Mouse (Mus musculus): ENCODE data around the gene Gstp3.
"Not testable (repeated sequence)": the region's sequence is repeated elsewhere in the genome, so short reads cannot be mapped to it uniquely, and the experiment has no call there.

Gstp3 gene

GRCm38 (mm10) chr19:4088146-4088545 lies 28.8 kb upstream of the Gstp3 start:
- DNase-seq = no peak

- no peak for DNase-seq
Measured at GRCm38 (mm10) chr19:4087090-4087489, 27.7 kb upstream of the Gstp3 start.

GRCm38 (mm10) chr19:4086156-4086555 lies 26.8 kb upstream of the Gstp3 start:
- DNase-seq = no peak

- DNase-seq = no peak
Measured at GRCm38 (mm10) chr19:4084984-4085383, 25.6 kb upstream of the Gstp3 start.

GRCm38 (mm10) chr19:4083826-4084225 lies 24.5 kb upstream of the Gstp3 start:
- peak; percentile 40 for DNase-seq

- DNase-seq = peak; percentile 26
Measured at GRCm38 (mm10) chr19:4083316-4083715, 23.9 kb upstream of the Gstp3 start.

GRCm38 (mm10) chr19:4082219-4082965 lies 23.0 kb upstream of the Gstp3 start:
- no peak for DNase-seq

- DNase-seq = peak; percentile 35
Measured at GRCm38 (mm10) chr19:4081394-4081793, 22.0 kb upstream of the Gstp3 start, which contains the start of gene Cabp2. Gene Cabp2 (plus strand): TSS chr19:4081578.

- no peak for DNase-seq
Measured at GRCm38 (mm10) chr19:4080511-4081009, 21.2 kb upstream of the Gstp3 start.

GRCm38 (mm10) chr19:4079594-4079993 lies 20.2 kb upstream of the Gstp3 start:
- no peak for DNase-seq

- DNase-seq = no peak
Measured at GRCm38 (mm10) chr19:4075531-4075930, 16.2 kb upstream of the Gstp3 start.

GRCm38 (mm10) chr19:4072706-4073424 lies 13.5 kb upstream of the Gstp3 start:
- no peak for DNase-seq

GRCm38 (mm10) chr19:4071406-4071805 lies 12.0 kb upstream of the Gstp3 start:
- DNase-seq = no peak

GRCm38 (mm10) chr19:4070756-4071155 lies 11.4 kb upstream of the Gstp3 start:
- DNase-seq = no peak

- DNase-seq = no peak
Measured at GRCm38 (mm10) chr19:4070311-4070710, 10.9 kb upstream of the Gstp3 start.

GRCm38 (mm10) chr19:4068717-4069410 lies 9.5 kb upstream of the Gstp3 start:
- DNase-seq = no peak

GRCm38 (mm10) chr19:4068242-4068641 lies 8.9 kb upstream of the Gstp3 start:
- DNase-seq = not testable (repeated sequence)

GRCm38 (mm10) chr19:4066877-4067276 lies 7.5 kb upstream of the Gstp3 start:
- DNase-seq = no peak

GRCm38 (mm10) chr19:4066280-4066679 lies 6.9 kb upstream of the Gstp3 start:
- DNase-seq = no peak

GRCm38 (mm10) chr19:4064501-4064900 lies 5.1 kb upstream of the Gstp3 start:
- DNase-seq = not testable (repeated sequence)

GRCm38 (mm10) chr19:4063357-4063756 lies 4.0 kb upstream of the Gstp3 start:
- DNase-seq = not testable (repeated sequence)

GRCm38 (mm10) chr19:4060899-4061465 lies 1.6 kb upstream of the Gstp3 start:
- no peak for DNase-seq

Measured in retina, postnatal 1 day (tissue).